Mouse (Mus musculus) ovary, postnatal 36 days (tissue): ENCODE results near the gene Tnrc6c.

ENCODE experiments used
- DNase-seq: peaks from one replicate; pipeline ENCODE4 v3.0.0; 2022; ENCODE audit warnings: low spot score, mixed read lengths

The Tnrc6c gene

GRCm38 (mm10) chr11:117677111-117677510 is 23.0 kb downstream of the Tnrc6c start:
- DNase-seq: no peak

GRCm38 (mm10) chr11:117677594-117677993 is 23.5 kb downstream of the Tnrc6c start:
- no peak for DNase-seq

GRCm38 (mm10) chr11:117678155-117678554 is 24.1 kb downstream of the Tnrc6c start:
- no peak for DNase-seq

GRCm38 (mm10) chr11:117678740-117679139 is 24.7 kb downstream of the Tnrc6c start:
- no peak for DNase-seq

- DNase-seq: no peak
Observed at GRCm38 (mm10) chr11:117684640-117685039, 30.6 kb downstream of the Tnrc6c start.

GRCm38 (mm10) chr11:117685461-117685860 is 31.4 kb downstream of the Tnrc6c start:
- no peak for DNase-seq

- no peak for DNase-seq
Observed at GRCm38 (mm10) chr11:117686021-117686420, 31.9 kb downstream of the Tnrc6c start.

- DNase-seq: no peak
Observed at GRCm38 (mm10) chr11:117688603-117689002, 34.5 kb downstream of the Tnrc6c start.

GRCm38 (mm10) chr11:117691311-117691710 is 37.2 kb downstream of the Tnrc6c start:
- DNase-seq: no peak

- no peak for DNase-seq
Observed at GRCm38 (mm10) chr11:117694050-117694449, 40.0 kb downstream of the Tnrc6c start.

- no peak for DNase-seq
Observed at GRCm38 (mm10) chr11:117696585-117696984, 42.5 kb downstream of the Tnrc6c start.

GRCm38 (mm10) chr11:117700871-117701270 is 46.8 kb downstream of the Tnrc6c start:
- no peak for DNase-seq

- no peak for DNase-seq
Observed at GRCm38 (mm10) chr11:117706267-117706666, 52.2 kb downstream of the Tnrc6c start.

- no peak for DNase-seq
Observed at GRCm38 (mm10) chr11:117707238-117707637, 53.1 kb downstream of the Tnrc6c start.

- DNase-seq: no peak
Observed at GRCm38 (mm10) chr11:117709308-117709707, 55.2 kb downstream of the Tnrc6c start.

- no peak for DNase-seq
Observed at GRCm38 (mm10) chr11:117710815-117711294, 56.8 kb downstream of the Tnrc6c start.

- DNase-seq: no peak
Observed at GRCm38 (mm10) chr11:117712065-117712464, 58.0 kb downstream of the Tnrc6c start.

GRCm38 (mm10) chr11:117713375-117713774 is 59.3 kb downstream of the Tnrc6c start:
- no peak for DNase-seq

GRCm38 (mm10) chr11:117718838-117719237 is 64.7 kb downstream of the Tnrc6c start:
- DNase-seq: no peak

GRCm38 (mm10) chr11:117724604-117725301 is 70.7 kb downstream of the Tnrc6c start:
- no peak for DNase-seq

- no peak for DNase-seq
Observed at GRCm38 (mm10) chr11:117727031-117727430, 72.9 kb downstream of the Tnrc6c start.

- DNase-seq: no peak
Observed at GRCm38 (mm10) chr11:117728245-117728644, 74.2 kb downstream of the Tnrc6c start.

GRCm38 (mm10) chr11:117728841-117729240 is 74.8 kb downstream of the Tnrc6c start:
- DNase-seq: no peak

GRCm38 (mm10) chr11:117729341-117729740 is 75.3 kb downstream of the Tnrc6c start:
- DNase-seq: no peak
